Mouse (Mus musculus): ENCODE measurements at regions not wholly inside any gene's neighbourhood (a gene's known extent, or its start where the extent isn't known, plus 50 kb on each side); places are given as distances from the start of the nearest gene placed in this dataset.
A peak's percentile ranks its signal among the peaks of the same experiment; 100 is the strongest.

GRCm38 (mm10) chr2:21267149-21267761, 61.7 kb downstream of the Thnsl1 start:
- no peak for DNase-seq (ENCODE audit: low read depth)

- DNase-seq (ENCODE audit: low read depth), result no peak
Observed at GRCm38 (mm10) chr2:21269989-21270846, 64.7 kb downstream of the Thnsl1 start.

- no peak for DNase-seq (ENCODE audit: low read depth)
Observed at GRCm38 (mm10) chr2:21273416-21273815, 67.9 kb downstream of the Thnsl1 start.

- DNase-seq (ENCODE audit: low read depth), result no peak
Observed at GRCm38 (mm10) chr2:21275315-21275714, 69.8 kb downstream of the Thnsl1 start.

GRCm38 (mm10) chr2:21280794-21281420, 75.4 kb downstream of the Thnsl1 start:
- DNase-seq (ENCODE audit: low read depth), result peak; percentile 16

- DNase-seq (ENCODE audit: low read depth), result no peak
Observed at GRCm38 (mm10) chr2:21282505-21283200, 77.1 kb downstream of the Thnsl1 start.

- no peak for DNase-seq (ENCODE audit: low read depth)
Observed at GRCm38 (mm10) chr2:21284881-21285280, 79.4 kb downstream of the Thnsl1 start.

- no peak for DNase-seq (ENCODE audit: low read depth)
Observed at GRCm38 (mm10) chr2:21287786-21288185, 79.6 kb upstream of the Gpr158 start.

- no peak for DNase-seq (ENCODE audit: low read depth)
Observed at GRCm38 (mm10) chr2:21292669-21293151, 74.6 kb upstream of the Gpr158 start.

- DNase-seq (ENCODE audit: low read depth), result no peak
Observed at GRCm38 (mm10) chr2:21294002-21294401, 73.3 kb upstream of the Gpr158 start.

- DNase-seq (ENCODE audit: low read depth), result no peak
Observed at GRCm38 (mm10) chr2:21299681-21300080, 67.7 kb upstream of the Gpr158 start.
